Mouse (Mus musculus) myocyte (in vitro differentiated cells): ENCODE measurements around the gene Stra6. TPM values are rescaled to one million over a fixed set of nuclear protein-coding genes. Genes with fewer than 3 reads are reported as not detected.

Source experiments
- H3K27me3 ChIP-seq: one replicate; pipeline ENCODE4 v1.6.1; 2011; ENCODE audit not compliant: control insufficient read depth, insufficient read depth, insufficient read length
- H3K36me3 ChIP-seq: one replicate; pipeline ENCODE4 v1.6.1; 2011; ENCODE audit not compliant: control insufficient read depth, insufficient read depth
- H3K4me2 ChIP-seq: one replicate; pipeline ENCODE4 v1.6.1; 2011; ENCODE audit warnings: low read depth, control low read depth
- H3K4me3 ChIP-seq: one replicate; pipeline ENCODE4 v1.5.1; 2011; ENCODE audit warnings: mild to moderate bottlenecking, control low read depth, moderate library complexity
- H3K79me2 ChIP-seq: one replicate; pipeline ENCODE4 v1.6.1; 2011; ENCODE audit not compliant: control insufficient read depth, insufficient read depth
- H3ac ChIP-seq: one replicate; pipeline ENCODE4 v1.6.1; 2011; ENCODE audit not compliant: control insufficient read depth, insufficient read length
- CEBPB ChIP-seq: IDR thresholded peaks from 2 replicates; pipeline ENCODE4 v1.6.1; 2011; ENCODE audit warnings: mild to moderate bottlenecking, moderate library complexity; ENCODE audit not compliant: poor library complexity, insufficient read depth, severe bottlenecking
- E2F4 ChIP-seq: IDR thresholded peaks from one replicate; pipeline ENCODE4 v1.6.1; 2011; ENCODE audit warnings: mild to moderate bottlenecking, control low read depth, moderate library complexity; ENCODE audit not compliant: insufficient read depth
- MAX ChIP-seq: IDR thresholded peaks from one replicate; pipeline ENCODE4 v1.6.1; 2011; ENCODE audit warnings: low read depth, mild to moderate bottlenecking, control low read depth
- MYOD1 ChIP-seq, 3 experiments: IDR thresholded peaks; one replicate each; pipeline ENCODE4 v1.6.1; 2011; ENCODE audit warnings: control low read depth in 2 of 3, low read depth in 2 of 3, mild to moderate bottlenecking in 2 of 3, moderate library complexity in 1 of 3; ENCODE audit not compliant: insufficient read length in 2 of 3, control insufficient read depth in 1 of 3
- MYOG ChIP-seq, 3 experiments: IDR thresholded peaks; one replicate each; pipeline ENCODE4 v1.6.1; 2011; ENCODE audit warnings: control low read depth in 2 of 3, low read depth in 2 of 3, mild to moderate bottlenecking in 2 of 3; ENCODE audit not compliant: insufficient read length in 2 of 3, control insufficient read depth in 1 of 3, insufficient read depth in 1 of 3
- POLR2A ChIP-seq: IDR thresholded peaks from one replicate; pipeline ENCODE4 v1.6.1; 2011; ENCODE audit warnings: low read depth, mild to moderate bottlenecking, control low read depth, moderate library complexity; ENCODE audit not compliant: insufficient read length
- POLR2AphosphoS2 ChIP-seq: IDR thresholded peaks from one replicate; pipeline ENCODE4 v1.6.1; 2011; ENCODE audit warnings: low read depth, control low read depth; ENCODE audit not compliant: insufficient read length
- REST ChIP-seq: IDR thresholded peaks from one replicate; pipeline ENCODE4 v1.6.1; 2011; ENCODE audit warnings: mild to moderate bottlenecking, control low read depth, moderate library complexity; ENCODE audit not compliant: insufficient read depth, insufficient read length
- SRF ChIP-seq: IDR thresholded peaks from one replicate; pipeline ENCODE4 v1.6.1; 2011; ENCODE audit warnings: low read depth; ENCODE audit not compliant: control insufficient read depth, insufficient read length
- TCF12 ChIP-seq: IDR thresholded peaks from one replicate; pipeline ENCODE4 v1.6.1; 2011; ENCODE audit warnings: mild to moderate bottlenecking, control low read depth; ENCODE audit not compliant: poor library complexity, insufficient read depth, severe bottlenecking
- TCF3 ChIP-seq: IDR thresholded peaks from one replicate; pipeline ENCODE4 v1.6.1; 2011; ENCODE audit warnings: low read depth, control low read depth; ENCODE audit not compliant: insufficient read length
- USF1 ChIP-seq: IDR thresholded peaks from one replicate; pipeline ENCODE4 v1.6.1; 2011; ENCODE audit warnings: low read depth, mild to moderate bottlenecking, control low read depth, moderate library complexity
- polyA plus RNA-seq: library from polyadenylated mRNA; unstranded; fragments of >200 nt; fragmentation: generic; extraction: Trizol; gene quantifications from one replicate; pipeline ENCODE4 v1.2.1, GENCODE M21; 2012; ENCODE audit warnings: missing spikeins

Gene Stra6
- polyA plus RNA-seq, 1 experiment: 0.64 TPM

GRCm38 (mm10) chr9:58065532-58065931 is 1.9 kb downstream of the Stra6 start:
- TF ChIP-seq MAX (no peak), E2F4 (no peak), CEBPB (no peak), TCF12 (no peak), TCF3 (no peak), POLR2A (no peak), SRF (no peak), MYOD1 (IDR thresholded peaks at IDR 0.05; ENCODE audit: control insufficient read depth in 1 of 3, insufficient read length in 2 of 3, low read depth in 2 of 3) (no peak), POLR2AphosphoS2 (no peak), USF1 (no peak)

DNA sequence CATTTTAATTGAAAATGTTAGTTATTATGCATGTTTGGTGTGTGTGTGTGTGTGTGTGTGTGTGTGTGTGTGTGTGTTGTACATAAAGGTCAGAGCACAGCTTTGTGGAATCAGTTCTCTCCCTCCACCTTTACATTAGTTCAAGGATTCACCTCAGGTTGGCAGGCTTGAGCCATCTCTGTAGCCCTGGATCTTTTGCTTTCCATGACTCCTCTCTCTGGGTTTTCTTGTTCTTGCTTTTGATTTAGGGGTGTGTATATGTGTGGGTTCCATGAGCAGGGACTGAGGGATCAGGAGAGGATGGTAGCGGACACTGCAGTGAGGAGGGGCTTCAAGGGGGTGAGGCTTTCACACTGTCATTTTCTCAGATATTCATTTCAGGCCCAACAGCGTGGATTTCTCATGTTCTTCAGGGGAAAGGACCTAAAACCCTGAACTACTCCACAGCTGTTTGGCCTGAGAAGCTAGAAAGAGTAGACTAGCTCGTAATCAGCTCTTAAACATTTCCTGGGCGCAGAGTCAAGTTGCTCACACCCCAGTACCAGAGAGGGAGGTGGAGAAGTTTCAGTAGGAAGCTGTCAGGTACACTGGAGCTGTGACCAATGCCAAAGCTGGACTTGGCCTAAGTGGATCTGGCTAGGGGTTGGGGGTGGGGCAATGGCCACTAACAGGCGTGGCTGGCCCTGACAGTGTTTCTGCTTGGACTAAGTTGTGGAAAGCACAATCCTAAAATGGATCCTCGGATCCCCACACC is 2.6 kb downstream of the Stra6 start:
- Histone ChIP-seq H3K79me2 (no peaks in the 10 kb centered on the region), H3K27me3 (peaks cover 49% of the 10 kb centered on the region), H3ac (no peak overlapping the region), H3K36me3 (no peaks in the 10 kb centered on the region), H3K4me3 (no peak overlapping the region), H3K4me2 (no peak overlapping the region)
- no peak for TF ChIP-seq TCF3
- TF ChIP-seq CEBPB: no peak
- TF ChIP-seq POLR2A: no peak
- no peak for TF ChIP-seq SRF
- TF ChIP-seq USF1: no peak
- no peak for TF ChIP-seq REST
- TF ChIP-seq E2F4: no peak
- no peak for TF ChIP-seq POLR2AphosphoS2
- no peak for TF ChIP-seq MYOD1 (IDR thresholded peaks at IDR 0.05; ENCODE audit: control insufficient read depth in 1 of 3, insufficient read length in 2 of 3, low read depth in 2 of 3)
- TF ChIP-seq TCF12: no peak

More at GRCm38 (mm10) chr9:58065532-58065931, 1.9 kb downstream of the Stra6 start:
- no peaks in the 10 kb centered on the region for H3K79me2 ChIP-seq
- H3ac ChIP-seq: no peak overlapping the region
- peaks cover 47% of the 10 kb centered on the region for H3K27me3 ChIP-seq
- no peak overlapping the region for H3K4me3 ChIP-seq
- H3K36me3 ChIP-seq: no peaks in the 10 kb centered on the region
- no peak overlapping the region for H3K4me2 ChIP-seq

DNA sequence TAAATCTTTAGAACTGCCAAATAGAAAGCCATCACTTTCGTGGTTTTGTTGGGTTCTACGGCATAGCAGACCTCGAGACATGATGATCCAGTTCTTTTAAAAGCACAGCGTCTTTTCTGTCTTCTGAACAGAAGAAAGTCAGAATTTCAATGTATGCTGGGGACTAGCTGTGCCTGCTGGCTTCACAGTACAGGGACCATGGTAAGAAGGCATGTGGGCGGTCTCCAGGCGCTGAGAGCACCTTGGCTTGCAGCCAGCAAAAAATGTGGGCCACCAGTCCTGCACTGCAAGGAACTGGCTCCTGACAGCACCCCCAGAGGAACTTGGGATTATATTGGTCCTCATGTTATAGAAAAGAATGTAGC is 3.1 kb downstream of the Stra6 start:
- Histone ChIP-seq H3K4me3 (no peak overlapping the region), H3K36me3 (no peaks in the 10 kb centered on the region), H3K27me3 (peaks cover 54% of the 10 kb centered on the region), H3ac (no peak overlapping the region), H3K79me2 (no peaks in the 10 kb centered on the region), H3K4me2 (no peak overlapping the region)
- no peak for TF ChIP-seq MYOD1 (IDR thresholded peaks at IDR 0.05; ENCODE audit: control insufficient read depth in 1 of 3, insufficient read length in 2 of 3, low read depth in 2 of 3)
- no peak for TF ChIP-seq MAX
- no peak for TF ChIP-seq MYOG (IDR thresholded peaks at IDR 0.05; ENCODE audit: control insufficient read depth in 1 of 3, insufficient read depth in 1 of 3, insufficient read length in 2 of 3, low read depth in 2 of 3)
- TF ChIP-seq TCF3: no peak
- no peak for TF ChIP-seq E2F4
- no peak for TF ChIP-seq CEBPB
- TF ChIP-seq POLR2AphosphoS2: no peak
- no peak for TF ChIP-seq USF1
- no peak for TF ChIP-seq POLR2A
- no peak for TF ChIP-seq SRF
- TF ChIP-seq REST: no peak
- no peak for TF ChIP-seq TCF12

DNA sequence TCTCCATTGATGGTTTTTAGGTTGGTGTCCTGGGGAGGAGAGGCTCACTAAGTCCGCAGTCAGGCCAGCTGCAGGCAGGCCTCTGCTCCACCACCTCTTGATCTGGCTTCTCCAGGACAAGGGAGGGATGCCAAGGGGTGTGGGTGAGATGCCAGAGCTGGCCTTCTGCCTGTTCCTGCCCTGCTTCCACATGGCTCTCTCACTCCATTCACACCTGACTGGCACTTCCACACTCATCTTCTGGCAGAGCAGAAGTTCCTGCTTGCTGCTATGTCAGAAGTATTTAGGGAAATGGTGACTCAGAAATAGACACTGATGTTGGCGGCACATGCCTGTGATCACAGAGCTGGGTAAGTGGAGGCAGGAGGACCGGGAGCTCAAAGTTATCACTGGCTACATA is 4.0 kb downstream of the Stra6 start:
- H3K79me2 ChIP-seq: no peaks in the 10 kb centered on the region
- no peak for TF ChIP-seq MYOG (IDR thresholded peaks at IDR 0.05; ENCODE audit: control insufficient read depth in 1 of 3, insufficient read depth in 1 of 3, insufficient read length in 2 of 3, low read depth in 2 of 3)
- no peak for TF ChIP-seq MAX
- TF ChIP-seq CEBPB: no peak
- TF ChIP-seq E2F4: no peak
- TF ChIP-seq REST: no peak
- no peak for TF ChIP-seq SRF
- no peak for TF ChIP-seq TCF12
- TF ChIP-seq POLR2A: no peak
- TF ChIP-seq MYOD1 (IDR thresholded peaks at IDR 0.05; ENCODE audit: control insufficient read depth in 1 of 3, insufficient read length in 2 of 3, low read depth in 2 of 3): no peak
- TF ChIP-seq POLR2AphosphoS2: no peak
- TF ChIP-seq TCF3: no peak
- no peak for TF ChIP-seq USF1
- H3ac ChIP-seq: no peak overlapping the region
- H3K4me3 ChIP-seq: no peak overlapping the region
- H3K4me2 ChIP-seq: no peak overlapping the region
- H3K36me3 ChIP-seq: no peaks in the 10 kb centered on the region
- H3K27me3 ChIP-seq: peaks cover 51% of the 10 kb centered on the region

- no peak overlapping the region for H3ac ChIP-seq
- no peaks in the 10 kb centered on the region for H3K79me2 ChIP-seq
- H3K4me3 ChIP-seq: no peak overlapping the region
- no peak overlapping the region for H3K4me2 ChIP-seq
- peaks cover 66% of the 10 kb centered on the region for H3K27me3 ChIP-seq
- no peaks in the 10 kb centered on the region for H3K36me3 ChIP-seq
- TF ChIP-seq E2F4: no peak
Measured at GRCm38 (mm10) chr9:58074561-58074960, 11.0 kb downstream of the Stra6 start.
